Mouse (Mus musculus) MEL (cell line): Measurements from ENCODE around the gene Npm3. TPM values are rescaled to one million over a fixed set of nuclear protein-coding genes. Genes with fewer than 3 reads are reported as not detected.

Experiments used
- DNase-seq: peaks from one replicate; pipeline ENCODE4 v3.0.0; 2011; ENCODE audit warnings: low read depth, low spot score
- H3K27ac ChIP-seq: 2 replicates; pipeline ENCODE4 v1.5.1; 2012; ENCODE audit warnings: low read depth, mild to moderate bottlenecking, control low read depth, low read length, moderate library complexity; ENCODE audit not compliant: control insufficient read depth
- H3K27me3 ChIP-seq, 2 experiments: fragments of 150-350 bp in 1 of 2; sonication (generic) in 1 of 2; 2 replicates each; pipeline ENCODE4 v1.6.1; 2012; ENCODE audit warnings: low read length in 2 of 2, mild to moderate bottlenecking in 2 of 2, improper control_type of control experiment in 1 of 2, moderate library complexity in 1 of 2; ENCODE audit not compliant: insufficient read depth in 2 of 2, control insufficient read depth in 1 of 2
- H3K36me3 ChIP-seq, 2 experiments: 2 replicates each; pipeline ENCODE4 v1.6.1; 2012 to 2014; ENCODE audit warnings: low read length in 2 of 2, improper control_type of control experiment in 1 of 2, inconsistent platforms in 1 of 2, mild to moderate bottlenecking in 1 of 2; ENCODE audit not compliant: insufficient read depth in 2 of 2, control insufficient read depth in 1 of 2
- H3K4me1 ChIP-seq, 2 experiments: fragments of 150-350 bp in 1 of 2; sonication (generic) in 1 of 2; 2 replicates each; pipeline ENCODE4 v1.6.1; 2012; ENCODE audit warnings: low read length in 2 of 2, improper control_type of control experiment in 1 of 2, mild to moderate bottlenecking in 1 of 2; ENCODE audit not compliant: insufficient read depth in 2 of 2, control insufficient read depth in 1 of 2
- H3K4me3 ChIP-seq, 2 experiments: fragments of 150-350 bp in 1 of 2; sonication (generic) in 1 of 2; 2 replicates each; pipeline ENCODE4 v1.5.1; 2012; ENCODE audit warnings: low read depth in 2 of 2, low read length in 2 of 2, mild to moderate bottlenecking in 2 of 2, moderate library complexity in 2 of 2, control low read depth in 1 of 2, improper control_type of control experiment in 1 of 2; ENCODE audit not compliant: control insufficient read depth in 1 of 2, insufficient read depth in 1 of 2
- H3K79me2 ChIP-seq: 2 replicates; pipeline ENCODE4 v1.6.1; 2012; ENCODE audit warnings: mild to moderate bottlenecking, low read length, moderate library complexity; ENCODE audit not compliant: control insufficient read depth, poor library complexity, insufficient read depth
- H3K9ac ChIP-seq: 2 replicates; pipeline ENCODE4 v1.6.1; 2012; ENCODE audit warnings: low read depth, mild to moderate bottlenecking, control low read depth, low read length, moderate library complexity; ENCODE audit not compliant: control insufficient read depth, poor library complexity, severe bottlenecking
- H3K9me3 ChIP-seq: fragments of 150-350 bp; sonication (generic); replicated peaks from 2 replicates; pipeline ENCODE4 v1.6.1; 2012; ENCODE audit warnings: mild to moderate bottlenecking, low read length, improper control_type of control experiment, moderate library complexity; ENCODE audit not compliant: insufficient read depth
- CHD2 ChIP-seq: IDR thresholded peaks from 2 replicates; pipeline ENCODE4 v1.6.1; 2011; ENCODE audit warnings: low read length, improper control_type of control experiment
- CTCF ChIP-seq, 3 experiments: IDR thresholded peaks in 2 of 3; conservative IDR thresholded peaks in 1 of 3; 2 replicates each; pipeline ENCODE4 v1.5.1; 2011 to 2012; ENCODE audit warnings: low read length in 3 of 3, low read depth in 2 of 3, mild to moderate bottlenecking in 2 of 3, improper control_type of control experiment in 1 of 3, inconsistent platforms in 1 of 3, mixed read lengths in 1 of 3, moderate library complexity in 1 of 3; ENCODE audit not compliant: control insufficient read depth in 1 of 3, insufficient read depth in 1 of 3, poor library complexity in 1 of 3, severe bottlenecking in 1 of 3
- ELF1 ChIP-seq: IDR thresholded peaks from 2 replicates; pipeline ENCODE4 v1.6.1; 2014; ENCODE audit warnings: low read depth, mild to moderate bottlenecking, inconsistent platforms, low read length, improper control_type of control experiment, moderate library complexity
- JUND ChIP-seq: IDR thresholded peaks from 2 replicates; pipeline ENCODE4 v1.6.1; 2011; ENCODE audit warnings: low read depth, mild to moderate bottlenecking, improper control_type of control experiment, low read length
- MEF2A ChIP-seq: IDR thresholded peaks from 2 replicates; pipeline ENCODE4 v1.6.1; 2014; ENCODE audit warnings: low read depth, mild to moderate bottlenecking, inconsistent platforms, low read length, improper control_type of control experiment; ENCODE audit not compliant: poor library complexity, insufficient replicate concordance, severe bottlenecking; ENCODE audit errors: extremely low read depth
- MXI1 ChIP-seq: IDR thresholded peaks from 2 replicates; pipeline ENCODE4 v1.6.1; 2011; ENCODE audit warnings: mild to moderate bottlenecking, low read depth, low read length, improper control_type of control experiment
- NRF1 ChIP-seq: IDR thresholded peaks from 2 replicates; pipeline ENCODE4 v1.6.1; 2014; ENCODE audit warnings: low read depth, mild to moderate bottlenecking, inconsistent platforms, low read length, improper control_type of control experiment, moderate library complexity; ENCODE audit not compliant: poor library complexity, insufficient read depth, severe bottlenecking
- POLR2AphosphoS2 ChIP-seq: IDR thresholded peaks from 2 replicates; pipeline ENCODE4 v1.6.1; 2011; ENCODE audit warnings: low read length, improper control_type of control experiment
- POLR2AphosphoS5 ChIP-seq: IDR thresholded peaks from 2 replicates; pipeline ENCODE4 v1.6.1; 2012; ENCODE audit warnings: low read depth, borderline replicate concordance, mild to moderate bottlenecking, inconsistent platforms, low read length, moderate library complexity, mixed read lengths
- RAD21 ChIP-seq: IDR thresholded peaks from 2 replicates; pipeline ENCODE4 v1.6.1; 2011; ENCODE audit warnings: mild to moderate bottlenecking, low read depth, low read length, improper control_type of control experiment
- RCOR1 ChIP-seq: IDR thresholded peaks from 2 replicates; pipeline ENCODE4 v1.6.1; 2012; ENCODE audit warnings: low read depth, mild to moderate bottlenecking, inconsistent platforms, low read length, improper control_type of control experiment
- SMC3 ChIP-seq: IDR thresholded peaks from 2 replicates; pipeline ENCODE4 v1.6.1; 2011; ENCODE audit warnings: low read depth, low read length, improper control_type of control experiment
- TAL1 ChIP-seq: IDR thresholded peaks from 2 replicates; pipeline ENCODE4 v1.6.1; 2012; ENCODE audit warnings: mild to moderate bottlenecking, inconsistent platforms, low read length, moderate library complexity, mixed read lengths
- USF1 ChIP-seq: IDR thresholded peaks from 2 replicates; pipeline ENCODE4 v1.6.1; 2014; ENCODE audit warnings: low read depth, mild to moderate bottlenecking, inconsistent platforms, low read length, improper control_type of control experiment, moderate library complexity
- ZMIZ1 ChIP-seq: IDR thresholded peaks from 2 replicates; pipeline ENCODE4 v1.6.1; 2012; ENCODE audit warnings: low read depth, mild to moderate bottlenecking, inconsistent platforms, low read length, improper control_type of control experiment, moderate library complexity
- polyA plus RNA-seq, 2 experiments: library from polyadenylated mRNA; stranded (reverse) in 1 of 2; unstranded in 1 of 2; fragments of >175 nt in 1 of 2; fragments of >200 nt in 1 of 2; gene quantifications; 2 replicates each; pipeline versions ENCODE4 v1.2.1 to v1.2.4; 2012; ENCODE audit warnings: low replicate concordance in 2 of 2, low read depth in 1 of 2; ENCODE audit not compliant: insufficient read length in 2 of 2, insufficient read depth in 1 of 2, missing spikeins in 1 of 2
- total RNA-seq: library from RNA; depleted of rRNA; stranded (reverse); fragments of 300-350 nt; gene quantifications from 2 replicates; pipeline ENCODE4 v1.2.3, GENCODE M21; 2012

The Npm3 gene
- total and polyA plus RNA-seq, 3 experiments, result 426 to 602 TPM; not detected in 1

- TF ChIP-seq MXI1, result peak; percentile 36; the same call in 1 of the 2 replicates
These were observed 2.1 kb downstream of the Npm3 start (continued) for GRCm38 (mm10) chr19:45747028-45747867.

GRCm38 (mm10) chr19:45746153-45747020 is 3.0 kb downstream of the Npm3 start:
- no peaks in the 10 kb centered on the region for H3K9me3 ChIP-seq
- no peak overlapping the region for H3K27ac ChIP-seq
- H3K79me2 ChIP-seq, result peaks cover 14% of the 10 kb centered on the region
- peak; percentile 90 for DNase-seq
- peaks cover 4 to 10% of the 10 kb centered on the region in 2 experiments; a peak in 3 of 4 replicates for H3K36me3 ChIP-seq
- H3K4me3 ChIP-seq, result no peak overlapping the region
- peaks cover 0 to 8% of the 10 kb centered on the region in 2 experiments; a peak in 2 of 4 replicates for H3K4me1 ChIP-seq
- TF ChIP-seq SMC3, result peak; percentile 80
- no peak for TF ChIP-seq NRF1
- peak; percentile 43 for TF ChIP-seq RAD21
- TF ChIP-seq ZMIZ1, result no peak
- no peak for TF ChIP-seq CHD2
- no peak for TF ChIP-seq TAL1
- TF ChIP-seq CTCF (IDR thresholded peaks at IDR 0.05 in 2 of 3, conservative IDR thresholded peaks at IDR 0.05 in 1 of 3; ENCODE audit: control insufficient read depth in 1 of 3, insufficient read depth in 1 of 3, low read depth in 2 of 3, low read length in 3 of 3, poor library complexity in 1 of 3, severe bottlenecking in 1 of 3), result peak; percentile 94 to 99 (median 97)
- no peaks in the 10 kb centered on the region for H3K27me3 ChIP-seq
- H3K9ac ChIP-seq, result no peak overlapping the region

- Histone ChIP-seq H3K4me3 (no peak overlapping the region), H3K27me3 (no peaks in the 10 kb centered on the region), H3K27ac (no peak overlapping the region), H3K9me3 (no peaks in the 10 kb centered on the region), H3K79me2 (peaks cover 14% of the 10 kb centered on the region), H3K9ac (no peak overlapping the region), H3K36me3 (peaks cover 2 to 10% of the 10 kb centered on the region in 2 experiments; a peak in 2 of 4 replicates), H3K4me1 (peaks cover 0 to 8% of the 10 kb centered on the region in 2 experiments; a peak in 2 of 4 replicates)
- TF ChIP-seq NRF1 (no peak), RCOR1 (no peak), ELF1 (no peak), MEF2A (no peak), POLR2AphosphoS5 (no peak), POLR2AphosphoS2 (no peak), USF1 (no peak), JUND (no peak)
- DNase-seq, result no peak
These were observed 3.8 kb downstream of the Npm3 start for GRCm38 (mm10) chr19:45745344-45746152.
